Mouse (Mus musculus) kidney, adult 2 months (tissue): ENCODE results near the gene Smarca4. TPM values are rescaled to one million over a fixed set of nuclear protein-coding genes. Genes with fewer than 3 reads are reported as not detected.

Source experiments
- DNase-seq: peaks from one replicate; pipeline ENCODE4 v3.0.0; 2021
- H3K27ac ChIP-seq: fragments of 200-500 bp; 2 replicates; pipeline ENCODE4 v1.5.1; 2012; ENCODE audit warnings: low read depth, low read length, control low read depth, inconsistent platforms; ENCODE audit not compliant: insufficient read depth
- H3K27me3 ChIP-seq: fragments of 200-500 bp; replicated peaks from 2 replicates; pipeline ENCODE4 v1.6.1; 2012; ENCODE audit warnings: mild to moderate bottlenecking, moderate library complexity, low read length, inconsistent platforms; ENCODE audit not compliant: control insufficient read depth, insufficient read depth
- H3K36me3 ChIP-seq: fragments of 200-500 bp; 2 replicates; pipeline ENCODE4 v1.6.1; 2012; ENCODE audit warnings: mild to moderate bottlenecking, moderate library complexity, low read length, inconsistent platforms; ENCODE audit not compliant: control insufficient read depth, insufficient read depth
- H3K4me1 ChIP-seq: fragments of 200-500 bp; 2 replicates; pipeline ENCODE4 v1.6.1; 2011; ENCODE audit warnings: low read length; ENCODE audit not compliant: control insufficient read depth, insufficient read depth
- H3K4me3 ChIP-seq: fragments of 200-500 bp; 2 replicates; pipeline ENCODE4 v1.5.1; 2011; ENCODE audit warnings: mild to moderate bottlenecking, low read depth, low read length, control low read depth; ENCODE audit not compliant: insufficient read depth
- CTCF ChIP-seq: fragments of 200-500 bp; conservative IDR thresholded peaks from 2 replicates; pipeline ENCODE4 v1.5.1; 2011; ENCODE audit warnings: low read depth, mild to moderate bottlenecking, control low read depth, low read length, moderate library complexity, mixed read lengths; ENCODE audit not compliant: insufficient read depth, insufficient read length
- POLR2A ChIP-seq: fragments of 200-500 bp; IDR thresholded peaks from one replicate; pipeline ENCODE4 v1.6.1; 2011; ENCODE audit warnings: low read depth, low read length, control low read depth
- WGBS: fragments of 180-500 bp; shearing (Covaris S2); methylation state at CpG from one replicate; pipeline ENCODE4 v1.1.7; 2018; 5-methylcytosine and 5-hydroxymethylcytosine counted together
- polyA plus RNA-seq: library from polyadenylated mRNA; depleted of rRNA; stranded (reverse); fragments of >200 nt; gene quantifications from 2 replicates; pipeline ENCODE4 v1.2.3, GENCODE M21; 2012

Gene Smarca4
- polyA plus RNA-seq, 1 experiment: 24.9 TPM

- no peak for TF ChIP-seq CTCF
- TF ChIP-seq POLR2A: no peak
- no peak for DNase-seq
- Histone ChIP-seq H3K4me1 (peaks cover 3% of the 10 kb centered on the region; the same call in 1 of the 2 replicates), H3K4me3 (no peak overlapping the region), H3K27ac (no peak overlapping the region), H3K27me3 (no peaks in the 10 kb centered on the region), H3K36me3 (no peaks in the 10 kb centered on the region)
- WGBS: 51% methylated on average over 5 of the region's 5 CpGs
Measured at GRCm38 (mm10) chr9:21627145-21627795, 11.3 kb downstream of the Smarca4 start.

- H3K27ac ChIP-seq: no peak overlapping the region
- peak; percentile 71 for DNase-seq
- no peak overlapping the region for H3K4me3 ChIP-seq
- H3K36me3 ChIP-seq: no peaks in the 10 kb centered on the region
- TF ChIP-seq POLR2A (no peak), CTCF (peak; percentile 66)
- no peaks in the 10 kb centered on the region for H3K27me3 ChIP-seq
- 46% methylated on average over 3 of the region's 3 CpGs for whole genome bisulfite sequencing
- no peaks in the 10 kb centered on the region; the same call in 1 of the 2 replicates for H3K4me1 ChIP-seq
Measured at GRCm38 (mm10) chr9:21630673-21631072, 14.7 kb downstream of the Smarca4 start.

GRCm38 (mm10) chr9:21633106-21633505 is 17.1 kb downstream of the Smarca4 start:
- no peak overlapping the region for H3K4me3 ChIP-seq
- TF ChIP-seq POLR2A (no peak), CTCF (no peak)
- no peaks in the 10 kb centered on the region for H3K27me3 ChIP-seq
- WGBS: 78% methylated on average over 3 of the region's 3 CpGs
- H3K36me3 ChIP-seq: no peaks in the 10 kb centered on the region; the same call in 1 of the 2 replicates
- H3K4me1 ChIP-seq: no peaks in the 10 kb centered on the region; the same call in 1 of the 2 replicates
- DNase-seq: no peak
- no peak overlapping the region for H3K27ac ChIP-seq

GRCm38 (mm10) chr9:21635639-21636038 is 19.7 kb downstream of the Smarca4 start:
- Histone ChIP-seq H3K27me3 (no peaks in the 10 kb centered on the region), H3K36me3 (no peaks in the 10 kb centered on the region; the same call in none of the 2 replicates), H3K27ac (no peak overlapping the region), H3K4me1 (no peaks in the 10 kb centered on the region; the same call in 1 of the 2 replicates), H3K4me3 (no peak overlapping the region)
- TF ChIP-seq CTCF (no peak), POLR2A (no peak)
- WGBS: 57% methylated on average over 7 of the region's 7 CpGs
- no peak for DNase-seq

GRCm38 (mm10) chr9:21639031-21639430 is 23.1 kb downstream of the Smarca4 start:
- no peaks in the 10 kb centered on the region for H3K4me1 ChIP-seq
- no peaks in the 10 kb centered on the region for H3K27me3 ChIP-seq
- no peak overlapping the region for H3K4me3 ChIP-seq
- no peak overlapping the region for H3K27ac ChIP-seq
- no peak for DNase-seq
- no peaks in the 10 kb centered on the region; the same call in none of the 2 replicates for H3K36me3 ChIP-seq
- 94% methylated on average over 11 of the region's 11 CpGs for WGBS
- TF ChIP-seq CTCF (no peak), POLR2A (no peak)

- Histone ChIP-seq H3K4me3 (no peak overlapping the region), H3K27me3 (no peaks in the 10 kb centered on the region), H3K36me3 (no peaks in the 10 kb centered on the region; the same call in 1 of the 2 replicates), H3K4me1 (peaks cover 12% of the 10 kb centered on the region; the same call in 1 of the 2 replicates), H3K27ac (no peak overlapping the region)
- no peak for DNase-seq
- WGBS: 90% methylated on average over 3 of the region's 3 CpGs
- no peak for TF ChIP-seq POLR2A
- TF ChIP-seq CTCF: no peak
Measured at GRCm38 (mm10) chr9:21646366-21646765, 30.4 kb downstream of the Smarca4 start.

GRCm38 (mm10) chr9:21647721-21648120 is 31.8 kb downstream of the Smarca4 start:
- Histone ChIP-seq H3K36me3 (no peaks in the 10 kb centered on the region; the same call in none of the 2 replicates), H3K4me3 (no peak overlapping the region), H3K4me1 (peaks cover 12% of the 10 kb centered on the region; the same call in 1 of the 2 replicates), H3K27ac (peak overlapping the region; percentile 75), H3K27me3 (no peaks in the 10 kb centered on the region)
- WGBS: 43% methylated on average over 6 of the region's 6 CpGs
- peak; percentile 94 for DNase-seq
- TF ChIP-seq CTCF (no peak), POLR2A (no peak)
